Mouse (Mus musculus): ENCODE measurements around the gene Pbrm1. TPM values are rescaled to one million over a fixed set of nuclear protein-coding genes. Genes with fewer than 3 reads are reported as not detected.

Gene Pbrm1
- polyA plus RNA-seq, 1 experiment from 2014 or later = 33.2 TPM

DNA sequence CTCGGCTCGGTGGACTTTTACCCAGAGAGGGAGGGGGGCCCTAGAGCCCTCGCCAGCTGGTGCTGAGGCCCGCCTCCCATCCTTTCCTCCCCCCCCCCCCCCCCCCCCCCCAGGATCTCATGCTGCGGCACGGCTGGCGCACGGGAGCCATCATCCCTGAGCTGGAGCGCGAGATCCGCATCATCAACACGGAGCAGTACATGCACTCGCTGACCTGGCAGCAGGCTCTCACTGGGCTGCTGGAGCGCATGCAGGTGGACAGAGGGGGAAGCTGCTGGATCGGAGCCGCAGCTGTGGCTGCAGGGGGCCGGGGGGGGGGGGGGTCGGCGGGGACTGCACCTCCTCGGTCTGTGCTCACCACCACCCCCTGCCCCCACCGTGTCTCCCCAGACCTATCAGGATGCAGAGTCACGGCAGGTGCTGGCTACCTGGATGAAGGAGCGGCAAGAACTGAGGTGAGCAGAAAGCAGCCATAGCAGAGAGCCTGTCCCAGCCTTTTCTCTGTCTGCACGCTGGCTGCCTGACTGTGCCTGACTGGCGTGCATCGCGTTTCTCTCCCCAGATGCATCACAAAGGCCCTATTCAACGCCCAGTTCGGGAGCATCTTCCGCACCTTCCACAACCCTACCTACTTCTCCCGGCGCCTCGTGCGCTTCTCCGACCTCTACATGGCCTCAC, 119.4 kb downstream of the Pbrm1 start:
- ATAC-seq (no peak), DNase-seq (no peak)
- Histone ChIP-seq H3K9ac (replicated peaks) (no peak overlapping the region), H3K27me3 (ENCODE audit: insufficient read depth, low read length) (no peaks in the 10 kb centered on the region), H3K4me1 (ENCODE audit: insufficient read depth) (peaks cover 4% of the 10 kb centered on the region), H3K4me2 (ENCODE audit: low read depth, low read length) (no peak overlapping the region), H3K9me3 (ENCODE audit: low read length) (peaks cover 3% of the 10 kb centered on the region; the same call in 1 of the 2 replicates), H3K27ac (ENCODE audit: low read depth) (peak overlapping the region; percentile 51; the same call in 1 of the 2 replicates), H3K36me3 (replicated peaks; ENCODE audit: insufficient read depth, low read length) (peaks cover 70% of the 10 kb centered on the region), H3K4me3 (ENCODE audit: low read depth, low read length) (no peak overlapping the region)
- 83% methylated on average over 18 of the region's 35 CpGs for WGBS (ENCODE audit: insufficient replicate concordance)
- TF ChIP-seq EP300 (IDR thresholded peaks at IDR 0.05; ENCODE audit: low read depth) = no peak
- no peak for TF ChIP-seq CTCF (IDR thresholded peaks at IDR 0.05; ENCODE audit: low read depth)

DNA sequence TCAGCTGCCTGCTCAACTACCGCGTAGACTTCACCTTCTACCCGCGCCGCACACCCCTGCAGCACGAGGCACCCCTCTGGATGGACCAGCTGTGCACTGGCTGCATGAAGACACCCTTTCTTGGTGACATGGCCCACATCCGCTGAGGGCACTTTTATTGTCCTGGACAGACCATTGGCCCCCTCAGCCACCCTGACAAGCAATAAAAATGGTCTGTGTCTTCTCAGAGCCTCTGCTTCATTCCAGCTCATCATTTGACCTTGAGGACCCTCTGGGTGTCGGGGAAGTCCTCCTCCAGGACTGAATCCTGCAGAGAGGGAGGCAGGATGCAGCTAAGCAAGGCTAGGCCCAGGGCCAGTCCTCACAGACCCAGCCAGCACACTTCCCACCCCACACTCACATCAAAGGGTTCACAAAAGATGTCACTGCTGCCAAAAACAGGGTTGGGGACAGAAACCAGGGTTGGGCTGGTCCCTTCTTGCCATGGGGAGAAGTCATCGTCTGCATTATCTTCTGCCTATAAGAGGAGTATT, 120.0 kb downstream of the Pbrm1 start:
- Histone ChIP-seq H3K9ac (replicated peaks) (no peak overlapping the region), H3K27ac (ENCODE audit: low read depth) (no peak overlapping the region), H3K4me1 (ENCODE audit: insufficient read depth) (no peaks in the 10 kb centered on the region), H3K4me3 (ENCODE audit: low read depth, low read length) (no peak overlapping the region), H3K36me3 (replicated peaks; ENCODE audit: insufficient read depth, low read length) (peaks cover 72% of the 10 kb centered on the region), H3K9me3 (ENCODE audit: low read length) (peaks cover 3% of the 10 kb centered on the region; the same call in 1 of the 2 replicates), H3K4me2 (ENCODE audit: low read depth, low read length) (no peak overlapping the region), H3K27me3 (ENCODE audit: insufficient read depth, low read length) (no peaks in the 10 kb centered on the region)
- WGBS (ENCODE audit: insufficient replicate concordance) = 78% methylated on average over 9 of the region's 9 CpGs
- TF ChIP-seq CTCF (IDR thresholded peaks at IDR 0.05; ENCODE audit: low read depth) = no peak
- TF ChIP-seq EP300 (IDR thresholded peaks at IDR 0.05; ENCODE audit: low read depth) = no peak
- ATAC-seq (no peak), DNase-seq (no peak)

DNA sequence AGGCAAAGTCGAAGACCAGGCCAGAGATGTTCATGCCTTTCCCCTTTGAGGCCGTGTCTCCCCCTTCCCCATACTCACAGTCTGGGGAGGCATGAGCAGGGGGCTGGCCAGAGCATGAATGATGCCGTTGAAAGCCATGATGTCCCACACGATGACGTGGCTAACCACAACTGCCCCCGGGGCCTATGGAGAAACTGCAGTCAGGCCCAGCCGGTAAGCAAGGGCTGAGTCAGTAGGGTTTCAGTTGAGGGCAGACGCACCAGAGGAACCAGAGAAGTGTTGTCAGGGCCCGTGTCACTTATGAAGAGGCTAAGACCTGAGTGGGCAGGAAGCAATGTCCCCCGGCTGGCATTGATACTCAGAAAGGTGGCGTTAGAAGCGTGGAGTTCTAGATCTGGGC, 120.7 kb downstream of the Pbrm1 start:
- H3K27me3 ChIP-seq (ENCODE audit: insufficient read depth, low read length) = no peaks in the 10 kb centered on the region
- H3K4me1 ChIP-seq (ENCODE audit: insufficient read depth) = no peaks in the 10 kb centered on the region
- H3K36me3 ChIP-seq (replicated peaks; ENCODE audit: insufficient read depth, low read length) = peaks cover 73% of the 10 kb centered on the region
- no peak overlapping the region for H3K4me2 ChIP-seq (ENCODE audit: low read depth, low read length)
- H3K9me3 ChIP-seq (ENCODE audit: low read length) = peaks cover 3% of the 10 kb centered on the region; the same call in 1 of the 2 replicates
- ATAC-seq (no peak), DNase-seq (no peak)
- 56% methylated on average over 12 of the region's 12 CpGs for WGBS (ENCODE audit: insufficient replicate concordance)
- no peak for TF ChIP-seq EP300 (IDR thresholded peaks at IDR 0.05; ENCODE audit: low read depth)
- TF ChIP-seq CTCF (IDR thresholded peaks at IDR 0.05; ENCODE audit: low read depth) = no peak
- H3K9ac ChIP-seq (replicated peaks) = no peak overlapping the region
- H3K27ac ChIP-seq (ENCODE audit: low read depth) = no peak overlapping the region
- H3K4me3 ChIP-seq (ENCODE audit: low read depth, low read length) = no peak overlapping the region

- ATAC-seq = no peak
- Histone ChIP-seq H3K4me2 (ENCODE audit: low read depth, low read length) (no peak overlapping the region), H3K27ac (ENCODE audit: low read depth) (no peak overlapping the region), H3K9me3 (ENCODE audit: low read length) (peaks cover 3% of the 10 kb centered on the region; the same call in 1 of the 2 replicates), H3K4me1 (ENCODE audit: insufficient read depth) (no peaks in the 10 kb centered on the region), H3K36me3 (replicated peaks; ENCODE audit: insufficient read depth, low read length) (peaks cover 73% of the 10 kb centered on the region), H3K27me3 (ENCODE audit: insufficient read depth, low read length) (no peaks in the 10 kb centered on the region), H3K4me3 (ENCODE audit: low read depth, low read length) (no peak overlapping the region), H3K9ac (replicated peaks) (no peak overlapping the region)
- WGBS (ENCODE audit: insufficient replicate concordance) = 81% methylated on average over 15 of the region's 15 CpGs
- no peak for TF ChIP-seq CTCF (IDR thresholded peaks at IDR 0.05; ENCODE audit: low read depth)
- no peak for TF ChIP-seq EP300 (IDR thresholded peaks at IDR 0.05; ENCODE audit: low read depth)
- DNase-seq = no peak
Measured at GRCm38 (mm10) chr14:31140141-31140540, 121.2 kb downstream of the Pbrm1 start.

GRCm38 (mm10) chr14:31141011-31141410, 122.1 kb downstream of the Pbrm1 start:
- no peak for DNase-seq
- Histone ChIP-seq H3K9me3 (ENCODE audit: low read length) (peaks cover 3% of the 10 kb centered on the region; the same call in 1 of the 2 replicates), H3K4me3 (ENCODE audit: low read depth, low read length) (no peak overlapping the region), H3K27me3 (ENCODE audit: insufficient read depth, low read length) (no peaks in the 10 kb centered on the region), H3K4me2 (ENCODE audit: low read depth, low read length) (no peak overlapping the region), H3K27ac (ENCODE audit: low read depth) (no peak overlapping the region), H3K9ac (replicated peaks) (no peak overlapping the region), H3K36me3 (replicated peaks; ENCODE audit: insufficient read depth, low read length) (peaks cover 66% of the 10 kb centered on the region), H3K4me1 (ENCODE audit: insufficient read depth) (no peaks in the 10 kb centered on the region)
- ATAC-seq = no peak
- TF ChIP-seq EP300 (IDR thresholded peaks at IDR 0.05; ENCODE audit: low read depth) (no peak), CTCF (IDR thresholded peaks at IDR 0.05; ENCODE audit: low read depth) (no peak)
- WGBS (ENCODE audit: insufficient replicate concordance) = 90% methylated on average over 14 of the region's 14 CpGs

DNA sequence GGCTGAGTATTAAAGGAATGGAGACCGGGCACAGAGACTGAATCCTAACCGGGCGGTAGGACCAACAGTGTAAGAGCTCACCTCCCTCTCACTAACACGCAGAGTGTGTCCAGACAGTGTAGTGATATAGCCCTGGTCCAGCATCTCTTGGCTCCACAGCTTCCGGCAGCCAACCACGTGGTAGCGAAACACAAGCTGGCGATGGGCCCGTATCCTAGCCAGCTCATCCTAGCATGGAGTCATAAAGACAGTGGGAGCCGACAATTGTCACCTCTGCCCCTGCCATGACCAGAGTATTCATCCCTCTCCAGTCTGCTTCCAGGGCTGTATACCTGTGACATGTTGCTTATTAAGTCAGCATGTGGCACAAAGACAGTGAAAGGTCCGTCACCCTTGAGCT, 126.8 kb downstream of the Pbrm1 start:
- Histone ChIP-seq H3K4me3 (ENCODE audit: low read depth, low read length) (no peak overlapping the region), H3K9me3 (ENCODE audit: low read length) (peaks cover 3% of the 10 kb centered on the region; the same call in 1 of the 2 replicates), H3K4me2 (ENCODE audit: low read depth, low read length) (no peak overlapping the region), H3K27me3 (ENCODE audit: insufficient read depth, low read length) (no peaks in the 10 kb centered on the region), H3K4me1 (ENCODE audit: insufficient read depth) (no peaks in the 10 kb centered on the region), H3K27ac (ENCODE audit: low read depth) (no peak overlapping the region), H3K36me3 (replicated peaks; ENCODE audit: insufficient read depth, low read length) (peaks cover 40% of the 10 kb centered on the region), H3K9ac (replicated peaks) (no peak overlapping the region)
- DNase-seq = no peak
- 88% methylated on average over 11 of the region's 11 CpGs for WGBS (ENCODE audit: insufficient replicate concordance)
- TF ChIP-seq CTCF (IDR thresholded peaks at IDR 0.05; ENCODE audit: low read depth) = no peak
- no peak for TF ChIP-seq EP300 (IDR thresholded peaks at IDR 0.05; ENCODE audit: low read depth)
- ATAC-seq = no peak
